Mouse (Mus musculus) monocyte, adult 2 months (primary cell): Measurements from ENCODE around the gene Cdr2.
"Not testable (repeated sequence)": the region's sequence is repeated elsewhere in the genome, so short reads cannot be mapped to it uniquely, and the experiment has no call there.

ENCODE experiments used
- DNase-seq, 2 experiments: peaks; one replicate each; pipeline ENCODE4 v3.0.0; 2022; ENCODE audit warnings: low spot score in 2 of 2, low read depth in 1 of 2

Gene Cdr2

GRCm38 (mm10) chr7:120982200-120982841, at the start of gene Cdr2, which contains the start of gene Mfsd13b:
Gene Cdr2, minus strand, starts transcription at chr7:120982312.
Gene Mfsd13b, plus strand, starts transcription at chr7:120982509.
- DNase-seq, result peak; percentile 80 to 86

DNA sequence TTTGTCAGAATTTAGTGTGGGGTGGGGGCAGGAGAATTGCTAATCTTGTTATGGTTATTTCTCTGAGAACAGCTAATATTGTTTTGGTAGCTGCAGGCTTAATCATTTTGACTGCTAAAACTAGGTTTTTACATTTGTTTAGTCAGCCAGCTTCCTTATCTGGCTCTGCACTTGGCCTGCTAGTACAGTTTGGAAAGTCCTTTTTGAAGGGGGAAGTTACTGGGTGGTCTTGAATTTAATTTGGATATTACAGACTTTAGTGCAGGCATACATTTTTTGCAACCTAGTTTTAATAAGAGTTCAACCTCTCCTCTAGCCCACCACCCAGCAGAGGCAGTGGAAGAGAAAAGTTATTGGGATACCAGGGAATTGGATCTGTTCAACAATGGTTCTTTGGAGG, 47.8 kb upstream of the Cdr2 start:
- not testable (repeated sequence) for DNase-seq

GRCm38 (mm10) chr7:121026300-121026699, 44.2 kb upstream of the Cdr2 start:
- DNase-seq, result no peak

- no peak for DNase-seq
Observed at GRCm38 (mm10) chr7:121025221-121026008, 43.3 kb upstream of the Cdr2 start.

GRCm38 (mm10) chr7:121020277-121020676, 38.2 kb upstream of the Cdr2 start:
- no peak for DNase-seq

DNA sequence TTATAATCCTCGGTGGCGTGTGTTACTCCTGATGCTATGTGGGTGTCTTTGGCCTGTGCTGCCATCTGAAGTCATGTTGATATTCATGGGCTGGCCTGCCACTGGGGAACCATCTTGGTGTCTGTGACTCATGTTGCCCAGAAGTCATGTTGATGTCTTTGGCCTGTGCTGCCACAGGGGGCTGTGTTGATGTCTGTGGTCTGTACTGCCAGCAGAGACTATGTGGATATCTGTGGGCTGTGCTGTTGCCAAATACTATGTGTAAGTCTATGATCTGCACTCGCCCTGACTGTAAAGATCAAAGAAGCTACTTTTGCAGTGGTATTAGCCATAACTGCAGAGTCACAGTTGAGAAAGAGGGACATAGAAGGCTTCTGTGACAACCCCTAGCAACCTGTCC, 36.7 kb upstream of the Cdr2 start:
- no peak for DNase-seq

DNA sequence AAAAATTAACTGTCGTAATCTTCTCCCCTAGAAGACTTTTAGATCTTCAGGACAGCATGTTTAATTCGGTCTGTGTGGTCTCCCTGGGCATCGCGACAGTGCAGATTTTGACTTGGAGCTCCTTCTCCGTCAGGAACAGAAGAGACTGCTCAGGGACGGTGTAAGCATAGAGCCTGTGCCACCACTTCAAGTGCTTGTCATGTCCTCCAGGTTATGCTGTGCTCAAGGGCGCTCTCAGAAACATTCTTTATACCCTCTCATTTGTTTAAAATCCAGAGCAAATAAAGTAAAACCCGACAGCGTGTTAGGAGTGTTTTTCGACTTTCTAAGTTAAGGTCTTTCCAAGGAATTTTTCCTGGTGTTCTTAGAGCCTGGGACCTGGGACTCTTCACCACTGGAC, 32.4 kb upstream of the Cdr2 start:
- DNase-seq, result no peak

- no peak for DNase-seq
Observed at GRCm38 (mm10) chr7:121011794-121012689, 29.9 kb upstream of the Cdr2 start.

DNA sequence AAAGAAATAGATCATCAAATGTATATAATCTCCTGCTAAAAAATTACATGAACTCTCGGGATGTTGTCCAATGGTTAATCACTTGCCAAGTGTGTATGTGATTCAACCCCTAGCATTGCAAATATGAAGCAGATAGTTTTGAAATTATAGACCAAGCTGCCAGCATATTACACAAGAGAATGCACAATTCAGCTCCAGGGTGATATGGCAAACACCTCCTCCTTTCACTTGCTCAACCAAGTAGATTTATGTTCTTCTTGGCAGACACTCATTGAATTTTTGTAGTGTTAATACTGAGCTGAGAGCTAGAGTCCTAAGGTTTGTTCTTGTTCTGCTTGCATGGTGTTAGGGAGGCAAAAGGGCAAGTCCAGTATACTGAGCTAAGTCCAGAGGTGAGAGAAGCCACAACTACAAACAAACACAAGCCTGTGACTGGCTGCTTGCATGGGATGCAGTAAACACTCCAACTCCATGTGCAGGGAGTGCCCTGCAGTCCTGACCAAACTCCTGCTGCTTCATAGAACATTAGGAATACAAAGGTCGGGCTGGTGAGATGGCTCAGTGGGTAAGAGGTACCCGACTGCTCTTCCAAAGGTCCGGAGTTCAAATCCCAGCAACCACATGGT, 21.8 kb upstream of the Cdr2 start:
- DNase-seq, result no peak

- DNase-seq, result no peak
Observed at GRCm38 (mm10) chr7:121002407-121002928, 20.4 kb upstream of the Cdr2 start.

GRCm38 (mm10) chr7:121001879-121002278, 19.8 kb upstream of the Cdr2 start:
- DNase-seq, result no peak

DNA sequence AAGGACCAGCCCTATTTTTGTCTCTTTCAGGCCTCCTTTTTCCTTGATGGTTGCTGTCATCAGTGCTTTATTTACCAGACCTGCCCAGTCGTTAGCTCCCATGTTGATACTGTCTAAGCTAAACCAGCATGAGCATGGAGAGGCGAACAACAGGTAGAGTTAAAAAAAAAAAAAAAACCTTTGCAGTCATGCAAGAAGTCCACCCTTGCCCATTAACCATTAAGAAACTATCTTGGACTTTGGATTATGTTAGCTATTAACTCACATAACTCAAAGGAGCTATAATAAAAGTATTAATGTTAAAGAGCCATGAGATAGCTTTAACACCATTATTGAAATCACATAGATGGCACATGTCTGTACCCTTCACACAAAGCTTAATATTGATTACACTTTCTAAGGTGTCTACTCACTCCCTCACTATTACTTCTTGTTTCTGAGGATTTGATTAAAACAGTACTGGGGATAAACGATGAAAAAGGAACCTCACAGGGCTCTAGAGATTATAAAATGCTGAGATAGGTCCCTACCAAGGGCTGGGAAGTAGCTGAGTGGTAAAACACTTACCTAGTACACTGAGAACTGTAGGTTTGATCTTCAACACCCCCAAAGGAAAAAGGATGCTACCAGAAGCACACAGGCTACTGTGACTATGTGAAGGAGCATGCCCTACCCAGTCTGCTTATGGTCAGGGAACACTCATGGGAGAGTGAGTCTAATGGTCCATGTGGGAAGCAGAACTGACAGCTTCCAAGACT, 18.1 kb upstream of the Cdr2 start:
- no peak for DNase-seq

DNA sequence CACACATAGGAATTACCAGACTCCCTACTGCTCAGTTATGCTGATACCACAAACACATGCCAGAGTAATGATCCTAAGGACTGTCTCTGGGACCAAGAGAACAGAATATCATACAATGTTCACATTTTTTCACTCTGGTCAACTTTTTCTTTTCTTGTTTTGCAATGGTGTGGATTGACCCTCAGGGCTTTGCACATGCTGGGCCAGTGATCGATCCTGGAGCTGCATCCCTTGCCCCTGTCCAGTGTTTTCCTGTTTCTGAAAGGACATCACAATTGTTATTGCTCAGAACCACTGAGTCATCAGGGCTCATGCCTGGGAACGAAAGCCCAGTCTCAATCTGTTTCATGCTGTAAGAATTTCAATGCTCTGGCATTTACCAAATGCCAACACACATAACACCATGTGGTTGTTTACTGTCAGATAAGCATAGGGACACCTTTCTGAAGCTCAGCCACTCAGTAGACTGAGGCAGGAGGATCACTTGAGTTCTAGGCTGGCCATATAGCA, 17.0 kb upstream of the Cdr2 start:
- no peak for DNase-seq

DNA sequence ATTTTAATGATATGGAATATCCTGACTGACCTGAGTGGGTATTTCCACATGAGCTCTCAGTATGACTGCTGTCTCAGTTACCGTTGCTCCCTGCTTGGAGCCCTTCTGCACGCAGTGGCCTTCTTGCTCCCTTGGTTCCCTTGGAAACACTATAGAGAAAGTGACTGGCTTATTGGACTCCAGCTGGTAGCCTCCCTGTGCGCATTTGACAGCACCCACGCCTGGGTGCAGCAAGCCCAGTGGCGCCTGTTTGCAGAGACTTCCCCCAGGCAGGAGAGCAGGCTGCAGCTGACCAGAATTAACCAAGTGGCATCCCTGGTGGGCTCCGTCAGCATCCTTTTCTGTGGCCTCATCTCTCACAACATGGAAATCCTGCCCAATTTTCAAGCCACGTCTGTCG, 9.1 kb upstream of the Cdr2 start:
- no peak for DNase-seq

DNA sequence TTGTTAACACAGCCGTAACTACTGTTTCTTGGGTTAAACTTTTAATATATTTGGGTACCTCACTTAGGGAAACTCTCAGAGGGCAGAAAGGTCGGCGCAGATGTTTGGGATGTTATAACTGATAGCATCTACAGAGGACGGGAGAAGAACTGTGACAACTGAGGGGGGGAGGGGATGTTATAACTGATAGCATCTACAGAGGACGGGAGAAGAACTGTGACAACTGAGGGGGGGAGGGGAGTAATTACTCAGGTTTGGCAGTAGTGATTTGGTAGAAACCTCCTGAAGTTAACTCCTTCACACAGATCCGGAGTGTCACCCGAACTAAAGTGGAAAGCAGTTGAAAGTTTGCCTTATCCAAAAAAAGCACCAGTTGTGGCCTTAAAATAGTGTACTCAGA, 856 bp upstream of the Cdr2 start:
- no peak for DNase-seq

DNA sequence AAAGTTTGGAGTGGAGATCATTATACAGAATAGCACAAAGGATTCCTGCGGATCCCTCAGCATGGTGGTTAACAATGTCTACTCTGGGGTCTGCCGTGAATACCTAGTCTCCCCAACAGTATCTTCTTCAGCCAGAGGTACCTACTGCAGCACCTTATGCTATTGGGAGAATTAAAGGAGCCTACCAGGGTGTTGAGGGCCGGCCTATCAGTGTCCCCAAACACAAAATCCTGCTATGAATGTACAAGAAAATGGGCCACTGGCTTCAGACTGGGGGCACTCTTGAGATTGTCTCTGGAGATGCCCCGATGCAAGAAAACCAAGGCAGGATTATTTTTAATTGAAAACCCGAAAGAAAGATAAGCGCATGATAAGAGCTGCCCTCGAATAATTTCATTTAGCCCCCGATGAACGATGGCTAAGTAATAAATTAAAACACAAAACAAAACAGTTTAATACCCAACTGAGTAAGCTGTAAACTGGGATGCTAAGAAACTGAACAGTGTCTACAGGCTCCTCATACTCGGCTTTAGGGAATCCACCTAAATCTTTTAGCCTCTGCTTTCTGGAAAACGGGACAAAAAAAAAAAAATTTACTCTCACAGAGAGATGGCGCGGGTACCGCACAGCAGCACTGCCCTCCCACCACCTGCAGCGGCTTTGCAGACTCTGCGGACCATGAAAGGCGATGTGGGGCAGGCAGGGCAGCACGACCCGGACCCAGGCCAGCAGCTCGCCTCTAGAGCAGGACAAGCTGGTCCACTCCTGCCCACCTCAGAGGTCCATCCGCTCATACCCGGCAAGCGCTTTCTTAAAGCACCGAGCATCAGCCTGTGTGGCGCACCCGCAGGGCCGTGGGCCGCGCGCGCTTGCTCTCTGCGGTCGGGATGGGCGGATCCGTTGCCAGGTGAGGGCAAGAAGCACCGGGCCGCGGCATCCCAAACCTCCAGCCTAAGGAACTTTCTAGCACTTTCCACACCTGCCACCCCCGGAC, 884 bp downstream of the Cdr2 start:
- DNase-seq, result no peak

GRCm38 (mm10) chr7:120980041-120980440, 2.1 kb downstream of the Cdr2 start:
- DNase-seq, result no peak

DNA sequence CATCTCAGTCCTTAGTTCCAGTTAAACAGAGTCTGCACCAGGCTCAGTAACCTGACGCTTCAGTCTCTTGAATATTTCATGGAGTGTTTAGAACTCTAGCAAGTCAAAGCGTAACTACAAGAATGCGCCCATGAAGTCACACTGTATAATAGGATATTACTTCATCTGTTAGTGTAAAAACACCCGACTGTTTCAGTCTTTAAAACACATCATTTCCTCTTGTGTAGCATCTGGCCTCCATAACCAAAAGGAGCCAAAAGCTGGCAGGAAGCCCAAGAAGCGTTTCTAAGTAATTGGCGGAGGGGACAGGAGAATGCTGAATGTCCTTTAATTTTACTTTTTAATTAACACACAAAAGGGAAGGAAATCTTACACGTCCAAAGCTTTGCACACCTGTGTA, 5.0 kb downstream of the Cdr2 start:
- DNase-seq, result no peak

DNA sequence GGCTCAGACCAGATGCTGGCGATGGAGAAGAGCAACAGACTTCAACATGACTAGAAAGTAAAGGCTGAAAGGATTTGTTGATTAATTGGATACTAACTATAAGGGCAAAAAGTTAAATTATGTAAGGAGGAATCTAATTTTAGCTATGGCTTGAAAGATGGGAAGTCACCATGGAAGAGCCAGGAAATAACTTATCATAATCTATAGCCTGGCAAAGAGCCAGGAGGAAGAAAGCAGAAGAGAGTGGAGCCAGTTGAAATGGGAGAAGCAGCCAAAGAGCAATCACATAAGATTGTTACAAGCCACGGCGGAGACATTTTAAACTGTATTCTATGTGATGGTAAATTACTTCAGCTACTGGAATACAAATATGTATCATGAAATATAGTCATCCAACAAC, 8.1 kb downstream of the Cdr2 start:
- no peak for DNase-seq
